Mouse (Mus musculus) liver, postnatal 0 days (tissue): ENCODE measurements around the gene Clec2g.
"Not testable (repeated sequence)": the region's sequence is repeated elsewhere in the genome, so short reads cannot be mapped to it uniquely, and the experiment has no call there.

Experiments
- CTCF ChIP-seq: sonication (generic); IDR thresholded peaks from 2 replicates; pipeline ENCODE4 v1.5.1; 2016; ENCODE audit warnings: antibody characterized with exemption, low read depth
- EP300 ChIP-seq: IDR thresholded peaks from 2 replicates; pipeline ENCODE4 v1.6.1; 2016; ENCODE audit warnings: antibody characterized with exemption, low read depth, mild to moderate bottlenecking

GRCm38 (mm10) chr6:128887091-128887790 lies 46.9 kb upstream of the Clec2g start, which contains the start of gene Clec2i:
- not testable (repeated sequence) for TF ChIP-seq EP300, CTCF
